Mouse (Mus musculus) erythroblast, embryonic 14.5 days (primary cell): ENCODE results near the gene Sin3a.

Experiments used
- GATA1 ChIP-seq: IDR thresholded peaks from 2 replicates; pipeline ENCODE4 v1.6.1; 2012; ENCODE audit warnings: low read length, inconsistent platforms, mixed read lengths
- TAL1 ChIP-seq: IDR thresholded peaks from 3 replicates; pipeline ENCODE4 v1.6.1; 2012; ENCODE audit warnings: low read length, inconsistent platforms, mixed read lengths

- no peak for TF ChIP-seq GATA1
- no peak for TF ChIP-seq TAL1
Measured at GRCm38 (mm10) chr9:57149021-57149420, 77.2 kb downstream of the Sin3a start.
